Mouse (Mus musculus): ENCODE results near the gene Gm1604a. TPM values are rescaled to one million over a fixed set of nuclear protein-coding genes. Genes with fewer than 3 reads are reported as not detected.
"Not testable (repeated sequence)": the region's sequence is repeated elsewhere in the genome, so short reads cannot be mapped to it uniquely, and the experiment has no call there.

Gene Gm1604a
- total RNA-seq, 2 experiments from 2014 or later, result 0.96 to 1.6 TPM

GRCm38 (mm10) chr17:7068997-7069539 is 43.7 kb downstream of the Gm1604a start:
- peak in 1 of 2 experiments; percentile 52 for DNase-seq (ENCODE audit: low spot score in 2 of 2)

DNA sequence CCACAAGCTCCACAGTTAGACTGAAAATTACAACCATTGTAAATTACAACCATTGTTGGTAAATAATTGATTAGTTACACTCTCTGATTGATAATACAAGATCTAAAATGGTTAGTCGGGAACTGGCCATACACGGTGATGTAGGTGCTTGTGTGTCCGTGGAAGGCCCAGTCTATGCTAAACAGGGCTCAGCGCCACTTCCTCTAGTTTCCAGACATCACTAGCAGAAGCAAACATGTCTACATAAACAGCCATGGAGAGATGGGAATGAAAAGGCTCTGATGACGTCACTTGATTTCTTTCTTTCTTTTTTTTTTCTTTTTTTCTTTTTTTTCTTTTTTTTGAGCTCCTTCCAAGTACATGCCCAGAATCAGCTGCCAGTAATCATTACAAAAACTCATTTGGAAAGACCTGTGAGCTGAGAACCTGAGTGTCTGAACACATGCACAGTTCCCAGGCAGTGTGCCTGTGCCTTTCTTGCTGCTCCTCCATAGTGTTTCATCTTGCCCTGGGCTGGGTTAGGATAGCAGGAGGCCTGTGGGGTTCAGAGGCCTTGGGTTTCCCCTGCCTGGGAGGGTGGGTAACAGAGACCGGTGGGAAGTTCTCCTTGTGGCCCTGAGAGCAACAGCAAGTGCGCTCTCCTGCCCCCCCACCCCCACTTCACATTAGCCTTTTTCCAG is 44.3 kb downstream of the Gm1604a start:
- DNase-seq (ENCODE audit: low spot score in 2 of 2), result not testable (repeated sequence)

GRCm38 (mm10) chr17:7074494-7074893 is 49.1 kb downstream of the Gm1604a start:
- DNase-seq (ENCODE audit: low spot score in 2 of 2), result peak in 1 of 2 experiments; percentile 38

GRCm38 (mm10) chr17:7075519-7075918 is 50.2 kb downstream of the Gm1604a start:
- not testable (repeated sequence) for DNase-seq (ENCODE audit: low spot score in 2 of 2)

GRCm38 (mm10) chr17:7079558-7079957 is 54.2 kb downstream of the Gm1604a start:
- peak; percentile 51 to 89 for DNase-seq (ENCODE audit: low spot score in 2 of 2)

DNA sequence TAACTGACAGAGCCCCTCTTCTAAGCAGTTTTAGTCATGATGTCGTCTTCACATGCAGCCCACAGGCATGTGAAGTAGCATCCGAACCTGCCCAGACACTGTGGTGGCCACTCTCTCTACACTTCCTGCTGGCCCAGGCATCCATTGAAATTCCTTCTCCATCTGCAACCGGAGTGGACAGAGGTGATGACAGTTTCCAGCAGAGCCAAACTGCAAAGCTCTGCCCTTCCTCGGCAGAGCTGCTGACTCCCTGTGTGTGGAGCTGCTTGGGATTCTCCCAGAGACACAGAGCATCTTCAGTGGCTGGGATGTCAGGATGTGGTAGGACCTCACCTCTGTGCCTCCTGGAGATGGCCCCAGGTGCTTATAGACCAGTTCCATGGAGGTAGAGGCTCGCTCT is 59.2 kb downstream of the Gm1604a start:
- not testable (repeated sequence) for DNase-seq (ENCODE audit: low spot score in 2 of 2)

GRCm38 (mm10) chr17:7085469-7086168 is 60.3 kb downstream of the Gm1604a start:
- DNase-seq (ENCODE audit: low spot score in 2 of 2), result not testable (repeated sequence)

DNA sequence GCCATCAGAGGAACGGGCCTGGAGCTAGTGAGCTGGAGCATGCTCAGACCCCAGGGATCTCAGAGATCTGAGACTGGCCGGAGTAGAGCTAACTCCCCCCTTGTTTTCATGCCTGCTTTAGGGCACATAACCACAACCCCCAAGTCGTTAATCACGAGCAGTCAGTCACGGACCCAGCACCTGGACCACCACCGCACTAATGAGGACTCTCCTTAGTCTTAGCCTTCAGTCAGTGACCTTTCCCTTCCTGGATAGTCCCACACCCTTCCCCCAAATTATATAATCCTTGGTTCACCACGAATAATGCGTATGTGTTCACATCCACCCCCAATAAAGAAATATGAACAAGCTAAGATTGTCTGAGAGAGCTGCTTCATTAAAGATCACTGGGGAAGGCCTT is 61.5 kb downstream of the Gm1604a start:
- DNase-seq (ENCODE audit: low spot score in 2 of 2), result not testable (repeated sequence)

- DNase-seq (ENCODE audit: low spot score in 2 of 2), result not testable (repeated sequence)
These were observed 72.6 kb downstream of the Gm1604a start for GRCm38 (mm10) chr17:7097835-7098519.

DNA sequence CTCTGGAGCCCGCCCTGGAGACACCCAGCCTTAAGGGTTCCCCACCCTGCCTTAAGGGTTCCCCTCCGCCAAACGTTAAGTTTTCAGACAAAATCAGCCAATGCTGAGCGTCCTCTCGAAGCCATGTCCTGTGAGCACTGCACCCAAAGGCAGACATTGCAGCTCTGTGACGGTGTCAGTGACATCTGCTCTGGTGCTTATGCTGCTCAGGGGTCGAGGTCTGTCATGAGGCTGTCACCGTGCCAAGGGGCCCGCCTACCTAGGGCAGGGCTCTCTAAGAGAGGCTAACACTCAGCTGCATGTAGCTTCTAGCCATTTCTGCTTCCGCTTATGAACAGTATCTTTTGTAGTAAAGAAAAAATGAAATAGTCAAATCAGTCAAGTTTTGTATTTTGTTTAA is 73.7 kb downstream of the Gm1604a start:
- not testable (repeated sequence) for DNase-seq (ENCODE audit: low spot score in 2 of 2)

- DNase-seq (ENCODE audit: low spot score in 2 of 2), result not testable (repeated sequence)
These were observed 77.6 kb downstream of the Gm1604a start for GRCm38 (mm10) chr17:7102945-7103344.

- not testable (repeated sequence) for DNase-seq (ENCODE audit: low spot score in 2 of 2)
These were observed 86.3 kb downstream of the Gm1604a start for GRCm38 (mm10) chr17:7111658-7112057.

- not testable (repeated sequence) for DNase-seq (ENCODE audit: low spot score in 2 of 2)
These were observed 90.9 kb downstream of the Gm1604a start for GRCm38 (mm10) chr17:7116265-7116664.

DNA sequence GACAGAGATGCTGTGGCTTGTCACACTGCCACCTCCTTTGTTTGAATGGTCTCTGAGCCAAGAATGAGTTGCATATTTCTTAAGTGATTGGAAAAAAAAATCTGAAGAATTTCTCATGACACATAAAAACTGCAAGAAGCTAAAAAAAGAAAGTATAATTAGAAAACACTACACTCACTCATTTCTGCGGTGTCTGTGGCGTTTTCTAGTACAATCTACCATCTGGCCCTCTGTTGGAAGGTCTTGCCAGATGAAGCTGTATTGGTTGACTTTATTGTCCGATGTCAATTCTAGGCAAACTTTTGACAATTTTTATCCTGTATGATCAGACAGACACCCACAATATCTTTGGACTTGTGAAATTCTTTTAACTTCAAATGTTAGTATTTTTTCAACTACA is 95.5 kb downstream of the Gm1604a start:
- peak in 1 of 2 experiments; percentile 63 for DNase-seq (ENCODE audit: low spot score in 2 of 2)

GRCm38 (mm10) chr17:7122554-7122953 is 97.2 kb downstream of the Gm1604a start:
- not testable (repeated sequence) for DNase-seq (ENCODE audit: low spot score in 2 of 2)

- not testable (repeated sequence) for DNase-seq (ENCODE audit: low spot score in 2 of 2)
These were observed 101.1 kb downstream of the Gm1604a start for GRCm38 (mm10) chr17:7126475-7126874.

- DNase-seq (ENCODE audit: low spot score in 2 of 2), result not testable (repeated sequence)
These were observed 108.6 kb downstream of the Gm1604a start for GRCm38 (mm10) chr17:7134002-7134401.

GRCm38 (mm10) chr17:7135277-7135676 is 109.9 kb downstream of the Gm1604a start:
- DNase-seq (ENCODE audit: low spot score in 2 of 2), result not testable (repeated sequence)

Measured in layer of hippocampus, adult 18-20 months (tissue).